Mouse (Mus musculus): ENCODE data around the gene Pafah1b3.

- TF ChIP-seq POLR2A (IDR thresholded peaks at IDR 0.05; ENCODE audit: extremely low read depth, insufficient read depth, low read length): no peak
- TF ChIP-seq CTCF (IDR thresholded peaks at IDR 0.05; ENCODE audit: low read depth, low read length): no peak
These were observed 9.1 kb downstream of the Pafah1b3 start for GRCm38 (mm10) chr7:25288721-25289120.

Data from liver, adult 2 months (tissue).